Mouse (Mus musculus) stomach, postnatal 0 days (tissue): ENCODE results near the gene Sap30bp. TPM values are rescaled to one million over a fixed set of nuclear protein-coding genes. Genes with fewer than 3 reads are reported as not detected.

ENCODE experiments used
- ATAC-seq: fragments of 200-750 bp; cut with Nextera tagmentation; 2 replicates; pipeline ENCODE4 v1.8.0; 2017; ENCODE audit not compliant: low FRiP score, low TSS enrichment
- DNase-seq: peaks from one replicate; pipeline ENCODE4 v3.0.0-alpha.2; 2016; ENCODE audit warnings: low spot score
- H3K27ac ChIP-seq: fragments of 300-500 bp; sonication (generic); replicated peaks from 2 replicates; pipeline ENCODE4 v1.5.1; 2014; ENCODE audit warnings: mild to moderate bottlenecking, control low read depth
- H3K27me3 ChIP-seq: fragments of 300-500 bp; sonication (generic); 2 replicates; pipeline ENCODE4 v1.6.1; 2014; ENCODE audit warnings: low read length; ENCODE audit not compliant: control insufficient read depth, insufficient read depth
- H3K36me3 ChIP-seq: fragments of 300-500 bp; sonication (generic); 2 replicates; pipeline ENCODE4 v1.6.1; 2014; ENCODE audit warnings: low read length, mixed read lengths; ENCODE audit not compliant: control insufficient read depth, insufficient read depth
- H3K4me1 ChIP-seq: fragments of 300-500 bp; sonication (generic); replicated peaks from 2 replicates; pipeline ENCODE4 v1.6.1; 2014; ENCODE audit warnings: antibody characterized with exemption; ENCODE audit not compliant: control insufficient read depth, insufficient read depth
- H3K4me2 ChIP-seq: fragments of 300-500 bp; sonication (generic); replicated peaks from 2 replicates; pipeline ENCODE4 v1.6.1; 2014; ENCODE audit warnings: low read depth, mild to moderate bottlenecking, control low read depth, moderate library complexity
- H3K4me3 ChIP-seq: fragments of 300-500 bp; sonication (generic); 2 replicates; pipeline ENCODE4 v1.5.1; 2014; ENCODE audit warnings: low read depth, low read length, control low read depth
- H3K9ac ChIP-seq: fragments of 300-500 bp; sonication (generic); 2 replicates; pipeline ENCODE4 v1.6.1; 2014; ENCODE audit warnings: mild to moderate bottlenecking, low read length, control low read depth, mixed read lengths
- H3K9me3 ChIP-seq: fragments of 300-500 bp; sonication (generic); 2 replicates; pipeline ENCODE4 v1.6.1; 2016; ENCODE audit warnings: low read length; ENCODE audit not compliant: control insufficient read depth
- CTCF ChIP-seq: IDR thresholded peaks from 2 replicates; pipeline ENCODE4 v1.5.1; 2016; ENCODE audit warnings: antibody characterized with exemption, low read depth, mild to moderate bottlenecking, moderate library complexity
- EP300 ChIP-seq: optimal IDR thresholded peaks from 2 replicates; pipeline ENCODE3; 2016; ENCODE audit warnings: antibody characterized with exemption
- WGBS: fragments of 180-500 bp; shearing (Covaris S2); extraction: QIAGEN DNeasy Blood & Tissue Kit; methylation state at CpG from one replicate; pipeline ENCODE4 v1.1.7; 2014; 5-methylcytosine and 5-hydroxymethylcytosine counted together
- polyA plus RNA-seq: library from polyadenylated mRNA; unstranded; fragments of >200 nt; fragmentation: Nextera tagmentation; extraction: Ambion mirVana; gene quantifications from 2 replicates; pipeline ENCODE4 v1.2.1, GENCODE M21; 2015

Gene Sap30bp
- polyA plus RNA-seq, 1 experiment from 2014 or later: 23.6 TPM

DNA sequence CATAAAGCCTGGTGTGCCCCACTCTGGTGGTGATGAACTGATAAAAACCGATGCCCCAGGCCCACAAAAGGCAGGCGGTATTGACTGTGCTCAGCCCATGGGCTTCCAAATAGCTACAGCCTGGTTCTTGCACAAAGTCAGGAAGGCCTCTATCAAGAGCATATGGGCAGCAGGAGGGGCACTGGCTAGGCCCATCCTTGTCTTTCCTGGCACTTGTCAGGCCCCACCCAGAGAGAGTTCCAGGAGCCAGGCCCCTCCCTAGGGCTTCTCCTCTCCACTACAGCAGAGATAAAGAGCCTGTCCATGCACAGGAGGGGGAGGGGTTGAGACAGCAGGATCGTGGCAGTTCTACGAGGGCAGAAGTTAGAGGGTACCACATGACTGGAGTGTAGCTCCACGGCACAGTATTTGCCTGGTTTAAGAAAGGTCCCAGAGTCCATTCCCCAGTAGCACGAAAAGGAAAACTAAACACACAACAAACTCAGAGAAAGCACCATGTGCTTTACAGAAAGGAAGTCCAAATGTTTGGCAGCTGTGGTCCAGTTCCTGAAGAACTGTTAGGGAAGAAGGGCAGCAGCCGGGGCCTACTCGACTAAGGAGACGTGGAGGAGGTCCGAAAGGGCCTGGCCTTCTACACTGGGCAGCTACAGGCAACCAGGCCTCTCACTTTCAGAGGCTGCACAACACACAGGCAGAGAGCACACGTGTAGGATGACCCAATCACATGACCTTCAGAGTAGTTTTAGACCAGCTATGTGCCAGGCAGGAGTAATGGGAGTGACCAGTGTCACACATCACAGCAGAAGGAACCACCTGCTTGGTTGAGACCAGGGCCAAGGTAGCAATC lies 29.5 kb upstream of the Sap30bp start:
- 0 out of 2 replicates have a peak overlapping the region, but pooled peaks have one; percentile 5 for H3K4me2 ChIP-seq
- H3K36me3 ChIP-seq: no peaks in the 10 kb centered on the region
- TF ChIP-seq EP300 (no peak), CTCF (no peak)
- no peaks in the 10 kb centered on the region for H3K9me3 ChIP-seq
- 0 out of 2 replicates have a peak overlapping the region, but pooled peaks have one; percentile 8 for H3K9ac ChIP-seq
- no peak overlapping the region for H3K4me3 ChIP-seq
- peak overlapping the region; percentile 90 for H3K27ac ChIP-seq
- H3K27me3 ChIP-seq: no peaks in the 10 kb centered on the region
- DNase-seq (peak; percentile 43), ATAC-seq (peak; percentile 9; the same call in 1 of the 2 replicates)
- peaks cover 21% of the 10 kb centered on the region for H3K4me1 ChIP-seq
- 51% methylated on average over 11 of the region's 11 CpGs for WGBS

DNA sequence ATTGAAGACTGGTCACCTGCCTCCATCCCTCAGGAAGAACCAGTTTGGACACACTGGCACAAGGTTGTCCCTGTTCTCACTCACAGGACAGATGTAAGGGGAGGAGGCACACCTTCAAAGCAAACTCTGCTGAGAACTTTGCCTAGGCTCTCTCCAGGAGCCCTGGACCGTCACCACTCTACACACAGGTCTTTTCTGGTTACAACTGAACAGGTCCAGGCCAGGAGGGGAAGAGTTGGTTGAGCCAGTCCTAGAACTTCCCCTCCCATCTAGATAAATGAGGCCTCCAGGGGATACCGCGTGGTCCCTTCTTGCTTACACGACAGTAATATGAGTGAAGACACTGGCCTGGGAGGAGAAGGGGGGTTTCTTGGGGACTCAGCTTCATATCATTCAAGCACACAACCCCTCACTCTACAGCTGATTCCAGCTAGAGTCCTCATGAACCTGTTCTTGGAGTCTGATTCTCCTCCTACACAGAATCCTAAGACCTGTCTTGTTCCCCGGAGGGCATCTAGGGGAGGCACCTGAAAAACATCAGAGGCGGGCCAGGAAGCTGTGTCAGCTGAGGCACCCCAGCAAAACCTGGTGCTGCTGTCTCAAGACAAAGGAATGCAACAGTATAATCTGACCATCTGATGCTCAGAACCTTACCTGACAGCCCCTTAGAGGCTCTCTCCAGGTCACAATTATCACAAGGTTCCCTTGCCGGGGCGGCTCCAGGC lies 28.7 kb upstream of the Sap30bp start:
- H3K4me1 ChIP-seq: peaks cover 19% of the 10 kb centered on the region
- H3K27ac ChIP-seq: peak overlapping the region; percentile 90
- peak overlapping the region; percentile 28; the same call in 1 of the 2 replicates for H3K9ac ChIP-seq
- WGBS: 52% methylated on average over 8 of the region's 8 CpGs
- ATAC-seq (peak; percentile 42), DNase-seq (peak; percentile 40)
- no peaks in the 10 kb centered on the region for H3K9me3 ChIP-seq
- H3K36me3 ChIP-seq: no peaks in the 10 kb centered on the region
- no peak overlapping the region for H3K4me3 ChIP-seq
- H3K4me2 ChIP-seq: peak overlapping the region; percentile 19; the same call in 1 of the 2 replicates
- no peaks in the 10 kb centered on the region for H3K27me3 ChIP-seq
- TF ChIP-seq EP300: no peak

DNA sequence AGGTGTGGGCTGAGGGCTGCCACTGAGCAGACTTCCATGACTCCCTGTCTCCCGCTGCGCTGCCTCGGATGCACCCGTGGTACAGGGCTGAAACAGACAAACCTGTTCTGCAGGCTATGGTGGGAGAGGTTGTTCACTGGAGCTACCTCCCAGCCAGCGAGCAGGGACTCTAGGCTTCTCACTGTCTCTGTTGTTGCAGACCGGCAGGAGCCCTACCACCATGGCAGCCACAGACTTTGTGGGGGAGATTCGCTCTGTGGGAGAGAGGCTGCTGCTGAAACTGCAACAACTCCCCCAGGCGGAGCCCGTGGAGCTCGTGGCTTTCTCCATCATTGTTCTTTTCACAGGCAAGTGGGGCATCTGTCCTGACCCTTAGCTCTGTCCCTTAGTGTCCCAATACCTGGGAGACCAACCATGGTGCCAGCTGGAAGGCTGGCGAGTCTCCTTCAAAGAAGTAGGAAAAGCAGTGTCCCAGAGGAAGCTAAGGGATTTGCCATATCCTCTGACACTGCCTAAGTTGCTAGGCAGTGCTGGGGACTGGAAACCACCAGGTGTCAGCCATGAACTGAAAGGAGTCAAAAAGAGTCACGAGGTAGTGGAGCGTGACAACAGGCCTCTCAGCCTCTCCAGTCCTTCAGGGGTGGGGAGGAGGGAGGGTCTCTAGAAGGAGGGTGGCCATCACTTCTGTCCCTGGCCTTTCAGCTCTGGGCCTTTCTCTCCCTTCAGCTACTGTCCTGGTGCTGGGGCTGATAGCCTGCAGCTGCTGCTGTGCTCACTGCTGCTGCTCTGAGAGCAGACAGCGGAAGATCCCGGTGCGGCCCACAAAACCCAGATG lies 27.9 kb upstream of the Sap30bp start:
- ATAC-seq (peak; percentile 21), DNase-seq (peak; percentile 68)
- Histone ChIP-seq H3K9ac (peak overlapping the region; percentile 28), H3K9me3 (no peaks in the 10 kb centered on the region), H3K27ac (peak overlapping the region; percentile 90), H3K4me2 (peak overlapping the region; percentile 25; the same call in 1 of the 2 replicates), H3K4me1 (peaks cover 15% of the 10 kb centered on the region), H3K4me3 (no peak overlapping the region), H3K36me3 (no peaks in the 10 kb centered on the region), H3K27me3 (no peaks in the 10 kb centered on the region)
- WGBS: 53% methylated on average over 16 of the region's 16 CpGs
- peak; percentile 39 for TF ChIP-seq CTCF
- no peak for TF ChIP-seq EP300

DNA sequence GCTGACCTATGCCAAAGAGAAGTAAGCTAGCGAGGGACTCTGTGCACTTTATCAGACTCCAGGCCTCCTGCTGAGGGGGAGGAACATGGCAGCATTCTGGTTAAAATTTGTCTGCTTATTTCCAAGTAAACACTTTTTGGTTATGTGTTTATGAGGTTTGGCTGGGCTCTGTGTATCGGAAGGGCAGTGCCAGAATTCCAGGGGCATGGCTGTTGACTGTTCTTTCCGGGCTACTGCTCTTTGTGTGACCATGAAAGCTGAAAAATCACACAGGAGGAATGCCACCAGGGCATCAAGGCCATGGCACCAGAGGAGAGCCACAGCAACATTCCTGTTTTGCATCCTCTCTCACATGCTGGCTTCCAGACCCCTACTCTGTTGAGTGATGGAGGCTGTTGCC lies 27.0 kb upstream of the Sap30bp start:
- Histone ChIP-seq H3K4me2 (no peak overlapping the region), H3K27me3 (no peaks in the 10 kb centered on the region), H3K9ac (peak overlapping the region; percentile 28; the same call in 1 of the 2 replicates), H3K36me3 (no peaks in the 10 kb centered on the region), H3K27ac (peak overlapping the region; percentile 90), H3K9me3 (no peaks in the 10 kb centered on the region), H3K4me1 (peaks cover 15% of the 10 kb centered on the region), H3K4me3 (no peak overlapping the region)
- no peak for DNase-seq
- TF ChIP-seq EP300: no peak
- TF ChIP-seq CTCF: no peak
- WGBS: 76% methylated on average over 3 of the region's 3 CpGs
- ATAC-seq: no peak

DNA sequence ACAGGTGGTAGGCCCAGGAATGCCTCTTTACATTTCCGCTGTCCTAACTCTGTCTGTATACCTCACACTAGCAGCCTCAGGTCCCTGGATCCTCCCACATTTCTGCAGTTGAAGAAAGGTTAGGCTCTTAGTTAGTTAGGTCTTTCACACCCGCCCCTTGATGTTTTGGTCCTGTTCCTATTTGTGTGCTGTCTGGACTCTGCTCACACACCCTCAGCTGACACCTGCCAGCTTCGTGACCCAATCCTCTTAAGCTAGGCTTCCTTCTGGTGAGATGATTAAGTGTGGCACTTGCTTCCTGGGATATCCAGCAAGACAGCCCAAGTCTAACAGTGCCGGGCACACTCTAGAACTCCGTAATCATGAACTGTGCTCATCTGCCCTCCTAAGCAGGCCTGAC lies 26.6 kb upstream of the Sap30bp start:
- ATAC-seq (no peak), DNase-seq (no peak)
- 75% methylated on average over 5 of the region's 5 CpGs for WGBS
- Histone ChIP-seq H3K36me3 (no peaks in the 10 kb centered on the region), H3K27ac (peak overlapping the region; percentile 90), H3K4me3 (no peak overlapping the region), H3K4me2 (no peak overlapping the region), H3K27me3 (no peaks in the 10 kb centered on the region), H3K9ac (no peak overlapping the region), H3K4me1 (peaks cover 15% of the 10 kb centered on the region), H3K9me3 (no peaks in the 10 kb centered on the region)
- TF ChIP-seq CTCF (no peak), EP300 (no peak)
